Mouse (Mus musculus): Measurements from ENCODE around the gene Tnfrsf8. TPM values are rescaled to one million over a fixed set of nuclear protein-coding genes. Genes with fewer than 3 reads are reported as not detected.
"Not testable (repeated sequence)": the region's sequence is repeated elsewhere in the genome, so short reads cannot be mapped to it uniquely, and the experiment has no call there.

Gene Tnfrsf8
- polyA plus RNA-seq (2014; fragmentation: Nextera tagmentation; extraction: Ambion mirVana) = 0.08 TPM in 1 of 2 replicates, not detected in the other

DNA sequence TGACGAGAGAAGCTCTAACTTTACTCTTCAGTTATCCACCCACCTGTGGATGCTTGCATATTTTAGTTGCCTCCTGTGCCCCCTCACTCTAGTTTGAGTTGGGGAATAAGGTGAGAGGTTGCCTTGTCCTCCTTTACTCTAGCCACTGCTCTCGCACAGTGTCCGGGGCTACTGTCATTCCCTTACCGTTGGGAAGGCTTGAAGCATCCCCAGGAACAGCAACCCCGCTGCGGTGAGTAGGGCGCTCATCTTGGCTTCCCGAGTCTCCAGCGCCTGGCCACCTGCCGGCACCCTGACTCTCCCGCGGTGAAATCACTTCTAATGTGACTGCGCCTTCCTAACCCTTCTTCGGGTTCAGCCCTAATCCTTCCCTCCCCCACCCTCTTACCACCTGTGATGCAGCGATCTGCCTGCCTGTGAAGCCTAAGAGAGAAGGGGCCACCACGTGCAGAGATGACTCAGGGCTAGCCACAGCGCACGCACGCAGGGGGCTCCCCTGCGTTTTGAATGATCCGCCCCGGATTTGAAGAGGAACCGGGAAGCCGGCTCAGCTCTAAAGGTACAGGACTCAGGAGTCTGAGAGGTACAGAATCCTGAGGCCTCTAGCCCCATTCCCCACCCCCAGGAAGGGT lies at the start of gene Tnfrsf8:
Gene Tnfrsf8 (minus strand): TSS at position 329 of the 632 bp plus-strand sequence.
- 3% methylated on average over 24 of the region's 24 CpGs for WGBS

GRCm38 (mm10) chr4:145361635-145362034 lies 46.7 kb upstream of the Tnfrsf8 start:
- H3K9me3 ChIP-seq (ENCODE audit: control insufficient read depth, low read length); H3K27ac ChIP-seq (ENCODE audit: low read depth); ATAC-seq (replicated peaks; ENCODE audit: low FRiP score, low TSS enrichment, low read depth); H3K36me3 ChIP-seq (ENCODE audit: control insufficient read depth, insufficient read depth, low read length); H3K9ac ChIP-seq (ENCODE audit: low read length); H3K4me1 ChIP-seq (replicated peaks; ENCODE audit: control insufficient read depth, insufficient read depth, low read length); H3K27me3 ChIP-seq (replicated peaks; ENCODE audit: control insufficient read depth, insufficient read depth, low read length); DNase-seq (ENCODE audit: low spot score); H3K4me3 ChIP-seq (ENCODE audit: low read depth, low read length); H3K4me2 ChIP-seq (ENCODE audit: low read length): not testable (repeated sequence)

More for the DNA sequence above, at the start of gene Tnfrsf8:
- no peak for ATAC-seq (replicated peaks; ENCODE audit: low FRiP score, low TSS enrichment, low read depth)
- Histone ChIP-seq H3K27me3 (replicated peaks; ENCODE audit: control insufficient read depth, insufficient read depth, low read length) (peaks cover 27% of the 10 kb centered on the region), H3K9me3 (ENCODE audit: control insufficient read depth, low read length) (no peaks in the 10 kb centered on the region), H3K4me1 (replicated peaks; ENCODE audit: control insufficient read depth, insufficient read depth, low read length) (no peaks in the 10 kb centered on the region), H3K27ac (ENCODE audit: low read depth) (no peak within 1 kb of the TSS), H3K4me2 (ENCODE audit: low read length) (no peak within 1 kb of the TSS; the same call in 1 of the 2 replicates), H3K9ac (ENCODE audit: low read length) (no peak within 1 kb of the TSS), H3K4me3 (ENCODE audit: low read depth, low read length) (no peak within 1 kb of the TSS), H3K36me3 (ENCODE audit: control insufficient read depth, insufficient read depth, low read length) (no peaks in the 10 kb centered on the region)
- DNase-seq (ENCODE audit: low spot score) = no peak

DNA sequence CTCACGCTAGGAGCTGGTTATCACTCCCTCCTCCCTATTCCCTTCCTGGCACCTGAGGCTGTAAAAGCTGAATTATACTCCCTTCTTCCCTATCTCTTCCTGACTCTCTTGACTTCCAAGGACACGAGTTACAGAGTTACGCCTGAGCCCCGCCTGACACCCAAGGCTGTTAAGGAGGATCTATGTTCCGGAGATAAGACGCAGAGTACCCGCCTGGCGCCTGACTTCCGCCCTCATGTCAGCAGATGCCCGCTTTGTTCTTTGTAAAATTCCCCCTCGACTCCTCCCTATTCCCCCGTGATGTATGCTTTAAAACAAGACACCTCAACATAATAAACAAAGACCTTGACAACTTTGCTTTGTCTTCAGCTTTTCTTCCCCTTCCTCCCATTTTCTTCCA lies 46.1 kb upstream of the Tnfrsf8 start:
- Histone ChIP-seq H3K36me3 (ENCODE audit: control insufficient read depth, insufficient read depth, low read length) (no peaks in the 10 kb centered on the region), H3K4me1 (replicated peaks; ENCODE audit: control insufficient read depth, insufficient read depth, low read length) (no peaks in the 10 kb centered on the region), H3K27ac (ENCODE audit: low read depth) (no peak overlapping the region), H3K9ac (ENCODE audit: low read length) (no peak overlapping the region), H3K9me3 (ENCODE audit: control insufficient read depth, low read length) (no peaks in the 10 kb centered on the region), H3K4me2 (ENCODE audit: low read length) (peak overlapping the region; percentile 33), H3K4me3 (ENCODE audit: low read depth, low read length) (no peak overlapping the region), H3K27me3 (replicated peaks; ENCODE audit: control insufficient read depth, insufficient read depth, low read length) (no peaks in the 10 kb centered on the region)
- 3% methylated on average over 12 of the region's 12 CpGs for WGBS
- ATAC-seq (replicated peaks; ENCODE audit: low FRiP score, low TSS enrichment, low read depth) = peak; percentile 90
- DNase-seq (ENCODE audit: low spot score) = peak; percentile 63

- Histone ChIP-seq H3K36me3 (ENCODE audit: control insufficient read depth, insufficient read depth, low read length) (no peaks in the 10 kb centered on the region), H3K4me1 (replicated peaks; ENCODE audit: control insufficient read depth, insufficient read depth, low read length) (no peaks in the 10 kb centered on the region), H3K27me3 (replicated peaks; ENCODE audit: control insufficient read depth, insufficient read depth, low read length) (no peaks in the 10 kb centered on the region), H3K4me3 (ENCODE audit: low read depth, low read length) (no peak overlapping the region), H3K9me3 (ENCODE audit: control insufficient read depth, low read length) (no peaks in the 10 kb centered on the region), H3K4me2 (ENCODE audit: low read length) (0 out of 2 replicates have a peak overlapping the region, but pooled peaks have one; percentile 33), H3K9ac (ENCODE audit: low read length) (no peak overlapping the region), H3K27ac (ENCODE audit: low read depth) (no peak overlapping the region)
- 0 out of 2 replicates have a peak, but pooled peaks have one; percentile 8 for ATAC-seq (replicated peaks; ENCODE audit: low FRiP score, low TSS enrichment, low read depth)
- no peak for DNase-seq (ENCODE audit: low spot score)
- 52% methylated on average over 1 of the region's 1 CpGs for WGBS
Measured at GRCm38 (mm10) chr4:145360567-145360966, 45.6 kb upstream of the Tnfrsf8 start.

- H3K9ac ChIP-seq (ENCODE audit: low read length) = no peak overlapping the region
- H3K4me3 ChIP-seq (ENCODE audit: low read depth, low read length) = no peak overlapping the region
- DNase-seq (ENCODE audit: low spot score) (no peak), ATAC-seq (replicated peaks; ENCODE audit: low FRiP score, low TSS enrichment, low read depth) (no peak)
- no peak overlapping the region for H3K4me2 ChIP-seq (ENCODE audit: low read length)
- no peak overlapping the region for H3K27ac ChIP-seq (ENCODE audit: low read depth)
- H3K27me3 ChIP-seq (replicated peaks; ENCODE audit: control insufficient read depth, insufficient read depth, low read length) = no peaks in the 10 kb centered on the region
- no peaks in the 10 kb centered on the region for H3K9me3 ChIP-seq (ENCODE audit: control insufficient read depth, low read length)
- H3K4me1 ChIP-seq (replicated peaks; ENCODE audit: control insufficient read depth, insufficient read depth, low read length) = no peaks in the 10 kb centered on the region
- H3K36me3 ChIP-seq (ENCODE audit: control insufficient read depth, insufficient read depth, low read length) = no peaks in the 10 kb centered on the region
Measured at GRCm38 (mm10) chr4:145356234-145356633, 41.3 kb upstream of the Tnfrsf8 start.

DNA sequence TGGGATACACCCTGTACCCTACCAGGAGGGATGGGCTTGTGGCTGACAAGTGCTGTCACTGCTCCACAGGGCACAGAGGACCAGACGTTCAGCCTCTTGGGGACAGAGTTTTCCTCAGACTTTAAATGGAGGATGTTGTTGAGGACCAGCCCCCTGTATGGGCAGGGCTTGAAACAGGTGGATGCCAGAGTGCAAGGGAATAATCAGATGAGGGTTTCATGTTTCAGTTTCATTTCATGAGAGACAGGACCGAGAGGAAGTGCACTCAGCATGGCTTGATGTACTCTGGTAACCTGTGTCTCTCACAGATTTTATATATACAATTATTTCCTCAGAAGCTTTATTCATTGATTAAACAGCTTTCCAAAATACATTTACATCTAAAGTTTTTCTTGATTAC lies 38.9 kb upstream of the Tnfrsf8 start:
- Histone ChIP-seq H3K27me3 (replicated peaks; ENCODE audit: control insufficient read depth, insufficient read depth, low read length) (no peaks in the 10 kb centered on the region), H3K27ac (ENCODE audit: low read depth) (no peak overlapping the region), H3K4me2 (ENCODE audit: low read length) (no peak overlapping the region), H3K4me3 (ENCODE audit: low read depth, low read length) (no peak overlapping the region), H3K9me3 (ENCODE audit: control insufficient read depth, low read length) (no peaks in the 10 kb centered on the region), H3K9ac (ENCODE audit: low read length) (no peak overlapping the region), H3K36me3 (ENCODE audit: control insufficient read depth, insufficient read depth, low read length) (no peaks in the 10 kb centered on the region), H3K4me1 (replicated peaks; ENCODE audit: control insufficient read depth, insufficient read depth, low read length) (no peaks in the 10 kb centered on the region)
- ATAC-seq (replicated peaks; ENCODE audit: low FRiP score, low TSS enrichment, low read depth) (no peak), DNase-seq (ENCODE audit: low spot score) (no peak)
- WGBS = 35% methylated on average over 2 of the region's 2 CpGs

GRCm38 (mm10) chr4:145344948-145345347 lies 30.0 kb upstream of the Tnfrsf8 start:
- ATAC-seq (replicated peaks; ENCODE audit: low FRiP score, low TSS enrichment, low read depth) (no peak), DNase-seq (ENCODE audit: low spot score) (peak; percentile 18)
- Histone ChIP-seq H3K9me3 (ENCODE audit: control insufficient read depth, low read length) (no peaks in the 10 kb centered on the region), H3K4me2 (ENCODE audit: low read length) (no peak overlapping the region), H3K27me3 (replicated peaks; ENCODE audit: control insufficient read depth, insufficient read depth, low read length) (no peaks in the 10 kb centered on the region), H3K4me1 (replicated peaks; ENCODE audit: control insufficient read depth, insufficient read depth, low read length) (no peaks in the 10 kb centered on the region), H3K36me3 (ENCODE audit: control insufficient read depth, insufficient read depth, low read length) (no peaks in the 10 kb centered on the region), H3K4me3 (ENCODE audit: low read depth, low read length) (no peak overlapping the region), H3K9ac (ENCODE audit: low read length) (no peak overlapping the region), H3K27ac (ENCODE audit: low read depth) (no peak overlapping the region)
- 94% methylated on average over 1 of the region's 1 CpGs for WGBS

DNA sequence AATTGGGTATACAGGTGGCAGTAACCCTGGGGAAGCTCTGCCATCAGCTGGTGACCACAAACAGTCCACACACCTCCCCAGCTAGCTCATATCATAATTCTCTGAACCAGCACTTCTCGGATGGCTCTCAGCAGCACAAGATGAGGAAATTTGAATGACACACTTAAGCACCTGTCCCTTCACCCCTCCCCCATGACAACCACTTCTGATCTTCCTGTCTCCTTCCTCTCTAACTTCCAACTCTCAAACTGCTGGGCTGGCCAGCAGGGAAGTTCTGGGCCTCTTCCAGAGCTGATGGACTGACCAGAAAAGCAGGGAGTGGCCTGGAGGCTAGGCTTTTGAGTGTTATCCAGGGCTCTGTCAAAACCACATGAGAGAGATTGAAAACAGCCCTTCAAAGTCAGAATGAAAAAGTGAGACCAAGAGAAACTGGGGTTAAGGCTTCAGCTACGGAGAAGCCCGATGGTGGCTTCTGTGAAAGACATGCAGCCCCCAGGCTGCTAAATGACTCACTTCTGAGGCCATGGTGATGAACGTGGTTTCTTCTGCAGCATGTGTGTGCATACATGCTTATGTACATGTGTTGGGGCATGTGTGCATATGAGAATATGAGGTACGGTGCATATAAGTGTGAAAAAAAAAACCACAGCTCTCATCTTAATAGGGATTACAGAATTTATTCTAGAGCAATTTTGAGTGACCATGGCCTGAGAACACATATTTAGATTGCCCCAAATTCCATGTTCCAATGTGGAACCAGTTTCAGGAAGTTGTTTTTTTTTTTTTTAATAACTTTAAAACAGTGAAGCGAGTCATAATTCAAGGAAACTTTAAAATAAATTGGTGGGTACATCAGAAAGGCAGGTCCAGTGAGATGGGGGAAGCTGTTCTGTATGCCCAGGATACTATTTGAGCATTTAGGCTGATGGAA lies 27.2 kb upstream of the Tnfrsf8 start:
- DNase-seq (ENCODE audit: low spot score) (no peak), ATAC-seq (replicated peaks; ENCODE audit: low FRiP score, low TSS enrichment, low read depth) (no peak)
- no peaks in the 10 kb centered on the region for H3K36me3 ChIP-seq (ENCODE audit: control insufficient read depth, insufficient read depth, low read length)
- WGBS = 83% methylated on average over 6 of the region's 6 CpGs
- H3K9me3 ChIP-seq (ENCODE audit: control insufficient read depth, low read length) = no peaks in the 10 kb centered on the region
- no peak overlapping the region for H3K4me2 ChIP-seq (ENCODE audit: low read length)
- no peak overlapping the region for H3K4me3 ChIP-seq (ENCODE audit: low read depth, low read length)
- H3K4me1 ChIP-seq (replicated peaks; ENCODE audit: control insufficient read depth, insufficient read depth, low read length) = no peaks in the 10 kb centered on the region
- no peak overlapping the region for H3K9ac ChIP-seq (ENCODE audit: low read length)
- H3K27me3 ChIP-seq (replicated peaks; ENCODE audit: control insufficient read depth, insufficient read depth, low read length) = no peaks in the 10 kb centered on the region
- H3K27ac ChIP-seq (ENCODE audit: low read depth) = no peak overlapping the region
